Mouse (Mus musculus) liver, adult 2 months (tissue): ENCODE measurements at regions not wholly inside any gene's neighbourhood (a gene's known extent, or its start where the extent isn't known, plus 50 kb on each side); places are given as distances from the start of the nearest gene placed in this dataset.
A peak's percentile ranks its signal among the peaks of the same experiment; 100 is the strongest.

Experiments
- DNase-seq: peaks from one replicate; pipeline ENCODE4 v3.0.0-alpha.2; 2011; ENCODE audit warnings: low read depth, low spot score; ENCODE audit errors: extremely low read depth
- H3K27ac ChIP-seq: fragments of 200-500 bp; replicated peaks from 2 replicates; pipeline ENCODE4 v1.5.1; 2012; ENCODE audit warnings: low read depth, mild to moderate bottlenecking, control low read depth, inconsistent platforms, low read length; ENCODE audit not compliant: insufficient read depth
- H3K27me3 ChIP-seq: fragments of 200-500 bp; 2 replicates; pipeline ENCODE4 v1.6.1; 2012; ENCODE audit warnings: mild to moderate bottlenecking, moderate library complexity, low read length, inconsistent platforms; ENCODE audit not compliant: control insufficient read depth, insufficient read depth
- H3K36me3 ChIP-seq: fragments of 200-500 bp; 2 replicates; pipeline ENCODE4 v1.6.1; 2012; ENCODE audit warnings: low read length, inconsistent platforms; ENCODE audit not compliant: control insufficient read depth, insufficient read depth
- H3K4me1 ChIP-seq: fragments of 200-500 bp; 2 replicates; pipeline ENCODE4 v1.6.1; 2011; ENCODE audit warnings: low read length; ENCODE audit not compliant: control insufficient read depth, insufficient read depth
- H3K4me3 ChIP-seq: fragments of 200-500 bp; 2 replicates; pipeline ENCODE4 v1.5.1; 2011; ENCODE audit warnings: low read depth, mild to moderate bottlenecking, control low read depth, low read length, moderate library complexity; ENCODE audit not compliant: insufficient read depth
- H3K79me2 ChIP-seq: fragments of 200-500 bp; 2 replicates; pipeline ENCODE4 v1.6.1; 2012; ENCODE audit warnings: inconsistent platforms, mild to moderate bottlenecking, low read length, moderate library complexity; ENCODE audit not compliant: control insufficient read depth, insufficient read depth
- H3K9ac ChIP-seq: fragments of 200-500 bp; 2 replicates; pipeline ENCODE4 v1.6.1; 2012; ENCODE audit warnings: low read depth, mild to moderate bottlenecking, control low read depth, inconsistent platforms, low read length
- CTCF ChIP-seq: fragments of 200-500 bp; IDR thresholded peaks from 2 replicates; pipeline ENCODE4 v1.5.1; 2011; ENCODE audit warnings: low read depth, low read length, control low read depth
- POLR2A ChIP-seq: fragments of 200-500 bp; IDR thresholded peaks from 2 replicates; pipeline ENCODE4 v1.6.1; 2011; ENCODE audit warnings: low read length, control low read depth; ENCODE audit not compliant: insufficient read depth; ENCODE audit errors: extremely low read depth
- WGBS: fragments of 180-500 bp; shearing (Covaris S2); methylation state at CpG from one replicate; pipeline ENCODE4 v1.1.7; 2018; 5-methylcytosine and 5-hydroxymethylcytosine counted together

- no peaks in the 10 kb centered on the region for H3K27me3 ChIP-seq
- H3K27ac ChIP-seq, result no peak overlapping the region
- 77% methylated on average over 7 of the region's 7 CpGs for WGBS
- no peak overlapping the region for H3K4me3 ChIP-seq
- H3K36me3 ChIP-seq, result no peaks in the 10 kb centered on the region
- H3K9ac ChIP-seq, result no peak overlapping the region
- TF ChIP-seq CTCF (no peak), POLR2A (no peak)
- H3K4me1 ChIP-seq, result no peaks in the 10 kb centered on the region
- H3K79me2 ChIP-seq, result no peaks in the 10 kb centered on the region
- DNase-seq, result no peak
Observed at GRCm38 (mm10) chr2:50654953-50655324, 358.3 kb upstream of the Mmadhc start.

- Histone ChIP-seq H3K27ac (no peak overlapping the region), H3K4me1 (no peaks in the 10 kb centered on the region), H3K4me3 (no peak overlapping the region), H3K79me2 (no peaks in the 10 kb centered on the region), H3K27me3 (no peaks in the 10 kb centered on the region), H3K9ac (no peak overlapping the region), H3K36me3 (no peaks in the 10 kb centered on the region)
- WGBS, result 88% methylated on average over 8 of the region's 8 CpGs
- TF ChIP-seq CTCF, result no peak
- no peak for TF ChIP-seq POLR2A
- no peak for DNase-seq
Observed at GRCm38 (mm10) chr2:50654221-50654952, 357.8 kb upstream of the Mmadhc start.

GRCm38 (mm10) chr2:50653121-50653615, 356.6 kb upstream of the Mmadhc start:
- no peaks in the 10 kb centered on the region for H3K27me3 ChIP-seq
- no peaks in the 10 kb centered on the region for H3K79me2 ChIP-seq
- no peak overlapping the region for H3K4me3 ChIP-seq
- H3K9ac ChIP-seq, result no peak overlapping the region
- H3K27ac ChIP-seq, result no peak overlapping the region
- 94% methylated on average over 3 of the region's 3 CpGs for WGBS
- TF ChIP-seq CTCF (no peak), POLR2A (no peak)
- DNase-seq, result no peak
- no peaks in the 10 kb centered on the region for H3K4me1 ChIP-seq
- no peaks in the 10 kb centered on the region for H3K36me3 ChIP-seq

GRCm38 (mm10) chr2:50649656-50650055, 353.1 kb upstream of the Mmadhc start:
- 69% methylated on average over 3 of the region's 3 CpGs for WGBS
- H3K27ac ChIP-seq, result no peak overlapping the region

GRCm38 (mm10) chr2:50643219-50643618, 346.6 kb upstream of the Mmadhc start:
- H3K79me2 ChIP-seq, result no peaks in the 10 kb centered on the region
- 93% methylated on average over 5 of the region's 5 CpGs for WGBS
- H3K4me1 ChIP-seq, result peaks cover 3% of the 10 kb centered on the region; the same call in 1 of the 2 replicates
- no peak overlapping the region for H3K9ac ChIP-seq
- no peak overlapping the region for H3K27ac ChIP-seq
- TF ChIP-seq CTCF, result no peak
- no peak for TF ChIP-seq POLR2A
- no peaks in the 10 kb centered on the region for H3K27me3 ChIP-seq
- DNase-seq, result no peak
- no peaks in the 10 kb centered on the region for H3K36me3 ChIP-seq
- no peak overlapping the region for H3K4me3 ChIP-seq

More at GRCm38 (mm10) chr2:50649656-50650055, 353.1 kb upstream of the Mmadhc start:
- H3K9ac ChIP-seq, result no peak overlapping the region
- peak; percentile 5 for DNase-seq
- H3K79me2 ChIP-seq, result no peaks in the 10 kb centered on the region
- no peaks in the 10 kb centered on the region for H3K4me1 ChIP-seq
- H3K4me3 ChIP-seq, result no peak overlapping the region
- no peaks in the 10 kb centered on the region for H3K27me3 ChIP-seq
- no peaks in the 10 kb centered on the region for H3K36me3 ChIP-seq
- TF ChIP-seq CTCF (no peak), POLR2A (no peak)

- Histone ChIP-seq H3K4me3 (no peak overlapping the region), H3K9ac (no peak overlapping the region), H3K4me1 (peaks cover 3% of the 10 kb centered on the region; the same call in 1 of the 2 replicates), H3K27me3 (no peaks in the 10 kb centered on the region), H3K27ac (no peak overlapping the region), H3K79me2 (no peaks in the 10 kb centered on the region), H3K36me3 (no peaks in the 10 kb centered on the region)
- WGBS, result 81% methylated on average over 2 of the region's 2 CpGs
- TF ChIP-seq POLR2A (no peak), CTCF (no peak)
- no peak for DNase-seq
Observed at GRCm38 (mm10) chr2:50642198-50642597, 345.6 kb upstream of the Mmadhc start.
